Mouse (Mus musculus) heart, postnatal 14 days (tissue): Measurements from ENCODE around the gene Isoc2b. TPM values are rescaled to one million over a fixed set of nuclear protein-coding genes. Genes with fewer than 3 reads are reported as not detected.
"Not testable (repeated sequence)": the region's sequence is repeated elsewhere in the genome, so short reads cannot be mapped to it uniquely, and the experiment has no call there.

Source experiments
- DNase-seq, 2 experiments: peaks; one replicate each; pipeline ENCODE4 v3.0.0; 2021 to 2022
- intact Hi-C: fragments of 180-260 bp; cut with DNase I; formaldehyde crosslinking; loops from one replicate; pipeline ENCODE4 v1.15.1; 2025
- long read RNA-seq, 2 experiments: library from polyadenylated mRNA; stranded (forward); transcript quantifications; one replicate each; pipeline ENCODE4 v2.0.0; 2021
- total RNA-seq, 2 experiments: library from RNA; stranded (reverse); gene quantifications; 2 replicates each; pipeline ENCODE4 v1.2.3; 2021

Gene Isoc2b
- total RNA-seq: 1 to 10 TPM; 3.1 to 4.2 TPM
- long read RNA-seq, experiment 1, transcript Isoc2b-201 (6 exons, 1,080 nt): major isoform, 6 of 7 reads
- long read RNA-seq, experiment 1, partial matches to known transcripts: 0 of 7 reads
- long read RNA-seq, experiment 1, other reads (novel, unspliced or antisense): 1 of 7 reads
- long read RNA-seq, experiment 2, partial matches to known transcripts: 0 of 3 reads
- long read RNA-seq, experiment 2, other reads (novel, unspliced or antisense): 2 of 3 reads

GRCm38 (mm10) chr7:4870133-4870532 lies at the start of gene Isoc2b:
Isoc2b (minus strand) TSS chr7:4870258.
- intact Hi-C loops: no loop called here
- no peak for DNase-seq

- no peak for DNase-seq
- intact Hi-C loops: no loop called here
Measured at GRCm38 (mm10) chr7:4919096-4919495, 49.0 kb upstream of the Isoc2b start.

- intact Hi-C loops: no loop called here
- no peak for DNase-seq
Measured at GRCm38 (mm10) chr7:4918681-4919080, 48.6 kb upstream of the Isoc2b start.

DNA sequence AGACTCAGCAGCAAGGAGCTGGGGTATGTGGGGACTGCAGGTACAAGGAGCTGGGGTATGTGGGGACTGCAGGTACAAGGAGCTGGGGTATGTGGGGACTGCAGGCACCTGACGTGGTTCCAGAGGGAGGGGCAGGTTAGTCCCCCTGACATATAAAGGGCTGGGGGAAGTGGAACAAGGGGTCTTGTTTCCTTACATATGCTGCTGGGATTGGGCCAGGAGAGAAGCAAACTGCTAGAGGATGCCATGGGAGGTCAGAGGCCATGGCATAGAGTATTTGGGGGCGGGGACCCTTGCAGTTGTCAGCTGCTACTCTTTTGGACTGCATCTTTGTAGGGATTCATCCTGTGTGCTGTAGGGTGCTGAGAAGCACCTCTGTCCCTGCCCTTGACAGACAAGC lies 47.4 kb upstream of the Isoc2b start:
- intact Hi-C loops: no loop called here

GRCm38 (mm10) chr7:4915669-4916416 lies 45.8 kb upstream of the Isoc2b start:
- intact Hi-C loops: no loop called here
- peak in 1 of 2 experiments; percentile 27 for DNase-seq

More for the DNA sequence above, 47.4 kb upstream of the Isoc2b start:
- no peak for DNase-seq

DNA sequence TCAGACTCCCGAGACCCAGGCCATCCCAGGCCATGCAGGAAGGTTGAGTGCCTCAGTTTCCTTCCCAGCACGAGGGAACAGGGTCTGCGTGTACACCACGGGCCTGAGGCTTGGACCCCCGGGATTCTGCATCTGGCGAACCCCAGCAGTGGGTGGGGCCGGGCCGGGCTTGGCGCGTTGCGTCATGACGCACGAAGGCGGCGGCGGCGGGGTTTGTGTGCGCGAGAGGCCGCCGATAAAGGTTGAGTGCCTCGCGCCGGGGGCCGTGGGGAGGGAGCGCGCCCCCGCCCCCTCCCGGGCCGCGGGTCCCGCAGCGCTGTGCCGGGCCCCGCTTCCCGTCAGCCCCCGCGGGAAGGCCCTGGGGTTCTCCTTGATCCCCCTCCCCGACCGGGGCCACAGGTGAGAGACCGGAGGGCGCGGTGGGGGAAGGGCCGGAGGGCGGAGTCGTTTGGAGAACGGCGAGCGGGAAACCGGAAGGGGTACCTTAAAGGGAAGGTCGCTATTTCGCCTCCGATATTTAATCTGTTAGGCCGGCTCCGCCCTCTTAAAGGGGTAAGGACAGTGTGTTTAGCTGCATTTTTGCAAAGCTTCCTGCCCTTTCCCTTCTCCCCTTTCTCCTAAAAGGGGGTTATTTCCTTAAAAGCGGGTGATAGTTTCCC lies 45.1 kb upstream of the Isoc2b start, which contains the start of gene Zfp628:
Gene Zfp628, plus strand, starts transcription at position 211 of the 659 bp plus-strand sequence.
- intact Hi-C loops: no loop called here

GRCm38 (mm10) chr7:4912248-4912647 lies 42.2 kb upstream of the Isoc2b start:
- DNase-seq: no peak
- intact Hi-C loops: loop anchor here (5.0 kb wide), 1 partner anchor 45 kb away; no protein-coding TSS in a partner anchor

More for the DNA sequence above, 45.1 kb upstream of the Isoc2b start, which contains the start of gene Zfp628:
- peak; percentile 94 to 96 for DNase-seq

DNA sequence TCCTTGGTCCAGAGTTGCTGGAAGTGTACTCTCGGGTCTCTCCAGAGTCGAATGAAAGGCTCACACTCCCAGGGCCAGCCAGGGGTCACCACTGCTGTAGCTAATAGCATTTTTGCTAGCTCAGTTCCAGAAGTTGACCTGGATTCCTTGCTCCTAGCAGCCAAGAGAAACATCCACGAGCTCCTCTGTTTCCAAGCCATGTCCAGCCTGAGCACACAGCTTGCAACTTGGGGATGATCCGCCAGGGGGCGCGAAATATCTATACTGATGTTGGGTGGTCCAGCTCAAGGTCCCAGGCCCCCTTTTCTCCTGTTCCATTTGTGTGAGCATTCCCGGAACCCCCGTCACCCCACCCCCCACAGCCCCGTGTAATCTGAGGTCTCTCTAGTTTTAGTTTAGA lies 41.5 kb upstream of the Isoc2b start:
- peak; percentile 74 to 82 for DNase-seq
- intact Hi-C loops: loop anchor here (2.0 to 5.0 kb wide), 2 partner anchors 27 to 44 kb away; no protein-coding TSS in a partner anchor

- intact Hi-C loops: no loop called here
- no peak for DNase-seq
Measured at GRCm38 (mm10) chr7:4906466-4906950, 36.5 kb upstream of the Isoc2b start, which contains the start of gene Gm36210. Gm36210 (minus strand) TSS chr7:4906516.

GRCm38 (mm10) chr7:4902404-4902803 lies 32.3 kb upstream of the Isoc2b start:
- DNase-seq: no peak
- intact Hi-C loops: no loop called here

- peak in 1 of 2 experiments; percentile 49 for DNase-seq
- intact Hi-C loops: no loop called here
Measured at GRCm38 (mm10) chr7:4901171-4901570, 31.1 kb upstream of the Isoc2b start.

DNA sequence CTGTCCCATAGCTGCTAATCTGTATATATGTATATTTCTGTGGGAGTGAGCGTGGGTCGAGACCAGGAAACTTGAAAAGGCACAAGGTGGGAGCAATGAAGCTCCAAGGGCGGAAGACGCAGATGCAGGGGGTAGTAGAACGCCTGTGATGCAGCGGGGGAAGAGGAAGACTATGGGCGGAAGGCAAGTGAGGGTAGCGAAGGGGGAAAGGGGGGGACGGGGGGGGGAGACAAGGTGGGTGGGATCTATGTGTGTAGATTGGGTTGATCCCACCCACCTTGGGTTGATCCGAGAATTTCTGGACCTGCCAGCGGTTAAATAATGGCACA lies 30.4 kb upstream of the Isoc2b start:
- intact Hi-C loops: no loop called here
- DNase-seq: no peak

- intact Hi-C loops: no loop called here
- DNase-seq: peak in 1 of 2 experiments; percentile 30
Measured at GRCm38 (mm10) chr7:4899649-4900522, 29.8 kb upstream of the Isoc2b start.

GRCm38 (mm10) chr7:4898851-4899648 lies 29.0 kb upstream of the Isoc2b start:
- intact Hi-C loops: no loop called here
- no peak for DNase-seq

DNA sequence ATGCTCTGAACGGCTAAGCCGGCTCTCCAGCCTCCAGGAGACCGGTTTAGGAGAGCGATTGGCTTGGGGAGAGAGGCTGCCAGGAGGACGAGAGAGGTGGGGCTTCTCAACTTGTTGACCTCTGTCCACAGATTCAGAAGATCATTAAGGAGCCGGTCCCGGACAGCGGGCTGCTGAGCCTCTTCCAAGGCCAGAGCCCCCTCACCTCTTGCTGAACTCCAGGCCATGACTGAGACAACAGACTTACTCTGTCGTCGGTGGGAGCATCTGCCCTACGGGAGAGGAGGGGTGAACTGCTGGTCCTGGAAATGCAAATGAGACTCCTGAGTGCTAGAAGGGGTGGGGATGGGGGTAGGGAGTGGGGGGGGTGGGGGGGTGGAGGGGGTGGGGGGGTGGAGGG lies 25.1 kb upstream of the Isoc2b start:
- intact Hi-C loops: no loop called here
- no peak for DNase-seq

DNA sequence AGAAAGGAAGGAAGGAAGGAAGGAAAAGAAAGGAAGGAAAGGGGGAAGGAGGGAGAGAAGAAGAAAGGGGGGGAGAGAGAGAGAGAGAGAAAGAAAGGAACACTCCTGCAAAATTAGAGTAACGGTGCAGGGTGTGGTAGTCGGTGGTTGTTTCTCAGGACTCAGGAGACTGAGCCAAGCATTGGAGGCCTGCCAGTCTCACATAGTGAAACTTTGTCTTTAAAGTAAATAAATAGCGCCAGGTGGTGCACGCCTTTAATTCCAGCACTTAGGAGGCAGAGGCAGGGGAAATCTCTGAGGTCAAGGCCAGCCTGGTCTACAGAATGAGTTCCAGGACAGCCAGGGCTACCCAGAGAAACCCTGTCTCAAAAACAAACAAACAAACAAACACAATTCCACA lies 16.6 kb upstream of the Isoc2b start:
- DNase-seq: no peak
- intact Hi-C loops: no loop called here

DNA sequence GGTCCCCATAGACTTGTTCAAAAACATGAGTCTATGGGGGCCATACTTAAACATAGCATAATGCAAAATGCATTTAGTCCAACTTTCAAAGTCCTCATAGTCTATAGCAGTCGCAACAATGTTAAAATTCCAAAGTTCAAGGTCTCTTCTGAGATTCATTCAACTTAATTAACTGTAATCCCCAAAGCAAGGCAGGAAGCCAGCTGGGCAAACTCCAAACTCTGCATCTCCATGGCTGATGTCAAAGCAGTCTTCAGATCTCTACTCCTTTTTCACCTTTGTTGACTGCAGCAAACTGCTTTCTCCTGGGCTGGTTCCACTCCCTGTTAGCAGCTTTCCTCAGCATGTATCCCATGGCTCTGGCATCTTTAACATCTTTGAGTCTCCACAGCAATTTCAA lies 9.0 kb upstream of the Isoc2b start:
- DNase-seq, intact Hi-C loops: not testable (repeated sequence)

DNA sequence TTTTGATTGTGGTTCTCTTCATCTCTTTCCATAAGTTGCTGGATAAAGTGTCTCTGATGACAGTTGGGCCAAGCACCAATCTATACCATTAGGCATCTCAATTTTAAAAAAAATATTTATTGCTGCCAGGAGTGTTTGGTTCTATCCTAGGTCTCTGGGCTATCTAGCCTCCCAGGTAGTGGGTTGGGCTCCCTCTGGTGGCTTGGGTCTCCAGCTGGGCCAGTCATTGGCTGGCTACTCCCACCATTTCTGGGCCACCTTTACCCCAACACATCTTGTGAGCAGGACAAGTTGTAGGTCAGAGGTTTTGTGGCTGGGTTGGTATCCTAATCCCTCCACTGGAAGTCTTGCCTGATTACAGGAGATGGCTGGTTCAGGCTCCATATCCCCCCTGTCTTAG lies 8.1 kb upstream of the Isoc2b start:
- intact Hi-C loops: no loop called here
- no peak for DNase-seq

DNA sequence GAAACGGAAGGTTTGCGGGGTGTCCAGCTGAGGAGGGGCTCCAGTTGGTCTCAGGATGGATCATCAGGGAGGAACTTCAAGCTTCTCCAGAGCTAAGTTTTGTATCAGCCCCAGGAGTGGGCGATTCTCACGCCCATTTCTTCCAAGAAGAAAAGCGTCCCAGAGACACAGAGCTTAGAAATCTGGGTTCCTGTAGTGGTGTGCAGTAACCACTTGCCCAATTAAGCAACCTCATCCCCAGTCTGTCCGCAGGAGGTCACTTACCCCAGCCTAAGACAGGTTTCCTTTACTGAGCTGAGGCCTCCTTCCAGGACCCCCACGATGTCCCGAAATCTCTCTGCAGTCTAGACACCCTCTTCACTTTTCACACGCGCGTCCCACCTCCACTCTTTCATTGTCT lies 7.2 kb upstream of the Isoc2b start:
- DNase-seq: no peak

More for the DNA sequence above, 7.2 kb upstream of the Isoc2b start:
- intact Hi-C loops: no loop called here
